Mouse (Mus musculus): Measurements from ENCODE around the gene Gm20532. TPM values are rescaled to one million over a fixed set of nuclear protein-coding genes. Genes with fewer than 3 reads are reported as not detected.
"Not testable (repeated sequence)": the region's sequence is repeated elsewhere in the genome, so short reads cannot be mapped to it uniquely, and the experiment has no call there.

Gm20532 gene
- polyA plus RNA-seq, 1 experiment from 2014 or later, result not detected

DNA sequence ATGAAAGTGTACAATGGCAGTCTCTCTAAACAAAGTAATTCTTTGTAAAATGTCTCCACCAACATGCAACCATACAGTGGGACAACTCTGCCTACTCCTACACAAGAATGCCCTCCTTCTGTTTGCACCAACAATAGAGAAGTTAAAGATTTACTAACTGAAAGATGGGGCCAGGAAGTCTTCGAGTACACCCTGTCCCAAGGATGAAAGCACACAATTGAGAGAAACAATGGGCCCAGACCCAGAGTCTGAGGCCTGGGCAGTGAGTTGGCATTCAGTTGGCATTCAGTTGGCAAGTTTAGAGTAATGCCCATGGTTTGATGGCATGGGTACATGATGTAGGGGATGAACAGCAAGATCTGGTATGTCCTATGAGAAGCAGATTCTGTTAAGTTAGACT is 68.2 kb downstream of the Gm20532 start:
- no peaks in the 10 kb centered on the region for H3K27me3 ChIP-seq (ENCODE audit: control insufficient read depth, insufficient read depth, low read length)
- no peaks in the 10 kb centered on the region for H3K9me3 ChIP-seq (ENCODE audit: control insufficient read depth, low read length)
- H3K4me2 ChIP-seq (ENCODE audit: low read length), result no peak overlapping the region
- H3K36me3 ChIP-seq (ENCODE audit: control insufficient read depth, insufficient read depth, low read length), result no peaks in the 10 kb centered on the region
- H3K27ac ChIP-seq (replicated peaks in 1 of 2; ENCODE audit: control insufficient read depth in 1 of 2, insufficient read depth in 1 of 2, low read depth in 2 of 2, low read length in 2 of 2), result no peak overlapping the region
- no peaks in the 10 kb centered on the region for H3K4me1 ChIP-seq (ENCODE audit: control insufficient read depth in 2 of 2, insufficient read depth in 2 of 2, low read length in 2 of 2)
- H3K9ac ChIP-seq (ENCODE audit: low read length), result no peak overlapping the region
- ATAC-seq (ENCODE audit: insufficient number of reproducible peaks, insufficient read depth, low FRiP score, low read depth), result no peak
- WGBS, result 77% methylated on average over 1 of the region's 1 CpGs
- H3K4me3 ChIP-seq (ENCODE audit: control insufficient read depth in 1 of 2, insufficient read depth in 1 of 2, low read depth in 1 of 2, low read length in 2 of 2), result no peak overlapping the region

DNA sequence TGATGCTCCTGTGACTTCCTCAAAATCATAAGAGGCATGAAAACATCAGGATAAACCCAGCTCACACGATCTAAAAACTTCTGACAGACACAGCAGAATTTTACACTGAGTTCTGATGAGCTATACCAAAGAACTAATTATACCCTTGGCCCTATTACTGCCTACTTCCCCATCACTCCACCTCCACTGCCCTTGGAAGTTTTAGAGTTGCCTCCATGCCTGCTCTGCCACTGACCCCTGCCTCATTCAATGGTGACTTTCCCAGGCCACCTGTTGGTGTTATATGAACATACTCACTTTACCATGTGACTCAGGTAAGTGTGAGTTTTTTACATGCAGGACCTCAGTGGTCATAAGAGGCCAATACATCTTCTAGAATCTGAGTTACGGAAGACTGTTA is 71.0 kb downstream of the Gm20532 start:
- H3K9ac ChIP-seq (ENCODE audit: low read length), result no peak overlapping the region
- 76% methylated on average over 2 of the region's 2 CpGs for WGBS
- H3K36me3 ChIP-seq (ENCODE audit: control insufficient read depth, insufficient read depth, low read length), result no peaks in the 10 kb centered on the region
- ATAC-seq (ENCODE audit: insufficient number of reproducible peaks, insufficient read depth, low FRiP score, low read depth), result no peak
- no peak overlapping the region for H3K4me2 ChIP-seq (ENCODE audit: low read length)
- no peaks in the 10 kb centered on the region for H3K9me3 ChIP-seq (ENCODE audit: control insufficient read depth, low read length)
- H3K4me3 ChIP-seq (ENCODE audit: control insufficient read depth in 1 of 2, insufficient read depth in 1 of 2, low read depth in 1 of 2, low read length in 2 of 2), result no peak overlapping the region
- peaks cover 0 to 6% of the 10 kb centered on the region in 2 experiments; a peak in 2 of 4 replicates for H3K4me1 ChIP-seq (ENCODE audit: control insufficient read depth in 2 of 2, insufficient read depth in 2 of 2, low read length in 2 of 2)
- H3K27me3 ChIP-seq (ENCODE audit: control insufficient read depth, insufficient read depth, low read length), result no peaks in the 10 kb centered on the region
- H3K27ac ChIP-seq (replicated peaks in 1 of 2; ENCODE audit: control insufficient read depth in 1 of 2, insufficient read depth in 1 of 2, low read depth in 2 of 2, low read length in 2 of 2), result no peak overlapping the region

GRCm38 (mm10) chr2:26661143-26661752 is 74.8 kb downstream of the Gm20532 start:
- Histone ChIP-seq H3K27me3 (ENCODE audit: control insufficient read depth, insufficient read depth, low read length) (no peaks in the 10 kb centered on the region), H3K9me3 (ENCODE audit: control insufficient read depth, low read length) (no peaks in the 10 kb centered on the region), H3K36me3 (ENCODE audit: control insufficient read depth, insufficient read depth, low read length) (no peaks in the 10 kb centered on the region), H3K4me1 (ENCODE audit: control insufficient read depth in 2 of 2, insufficient read depth in 2 of 2, low read length in 2 of 2) (peaks cover 0 to 6% of the 10 kb centered on the region in 2 experiments; a peak in 2 of 4 replicates), H3K27ac (replicated peaks in 1 of 2; ENCODE audit: control insufficient read depth in 1 of 2, insufficient read depth in 1 of 2, low read depth in 2 of 2, low read length in 2 of 2) (no peak overlapping the region), H3K9ac (ENCODE audit: low read length) (peak overlapping the region; percentile 21; the same call in 1 of the 2 replicates), H3K4me2 (ENCODE audit: low read length) (peak overlapping the region; percentile 73), H3K4me3 (ENCODE audit: control insufficient read depth in 1 of 2, insufficient read depth in 1 of 2, low read depth in 1 of 2, low read length in 2 of 2) (peak overlapping the region; percentile 21 to 34)
- no peak for ATAC-seq (ENCODE audit: insufficient number of reproducible peaks, insufficient read depth, low FRiP score, low read depth)
- WGBS, result 2% methylated on average over 19 of the region's 20 CpGs

GRCm38 (mm10) chr2:26661768-26662508 is 75.5 kb downstream of the Gm20532 start:
- WGBS, result 43% methylated on average over 29 of the region's 29 CpGs
- H3K4me1 ChIP-seq (ENCODE audit: control insufficient read depth in 2 of 2, insufficient read depth in 2 of 2, low read length in 2 of 2), result peaks cover 0 to 6% of the 10 kb centered on the region in 2 experiments; a peak in 2 of 4 replicates

DNA sequence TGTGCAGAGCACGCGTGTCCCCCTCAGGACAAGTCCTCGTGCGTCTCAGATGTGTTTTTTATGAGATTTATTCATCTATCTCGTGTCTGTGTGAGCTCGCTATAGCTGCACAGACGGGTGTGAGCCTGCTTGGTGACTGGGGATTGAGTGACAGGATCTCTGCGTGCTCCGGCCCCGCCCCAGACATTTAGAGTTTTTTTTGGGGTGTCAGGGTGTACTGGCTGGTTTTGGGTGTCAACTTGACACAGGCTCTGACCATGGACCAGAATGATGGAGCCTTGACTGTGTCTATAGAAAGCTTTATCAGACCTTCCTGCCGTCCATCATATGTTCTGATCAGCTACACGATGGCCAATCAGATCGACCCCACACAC is 76.1 kb downstream of the Gm20532 start:
- Histone ChIP-seq H3K9ac (ENCODE audit: low read length) (no peak overlapping the region), H3K27ac (replicated peaks in 1 of 2; ENCODE audit: control insufficient read depth in 1 of 2, insufficient read depth in 1 of 2, low read depth in 2 of 2, low read length in 2 of 2) (no peak overlapping the region), H3K27me3 (ENCODE audit: control insufficient read depth, insufficient read depth, low read length) (no peaks in the 10 kb centered on the region), H3K36me3 (ENCODE audit: control insufficient read depth, insufficient read depth, low read length) (no peaks in the 10 kb centered on the region), H3K4me1 (ENCODE audit: control insufficient read depth in 2 of 2, insufficient read depth in 2 of 2, low read length in 2 of 2) (peaks cover 0 to 6% of the 10 kb centered on the region in 2 experiments; a peak in 2 of 4 replicates), H3K9me3 (ENCODE audit: control insufficient read depth, low read length) (no peaks in the 10 kb centered on the region), H3K4me3 (ENCODE audit: control insufficient read depth in 1 of 2, insufficient read depth in 1 of 2, low read depth in 1 of 2, low read length in 2 of 2) (no peak overlapping the region), H3K4me2 (ENCODE audit: low read length) (no peak overlapping the region)
- 78% methylated on average over 13 of the region's 13 CpGs for WGBS
- ATAC-seq (ENCODE audit: insufficient number of reproducible peaks, insufficient read depth, low FRiP score, low read depth), result no peak

More at GRCm38 (mm10) chr2:26661768-26662508, 75.5 kb downstream of the Gm20532 start:
- no peaks in the 10 kb centered on the region for H3K9me3 ChIP-seq (ENCODE audit: control insufficient read depth, low read length)
- peak overlapping the region; percentile 73 for H3K4me2 ChIP-seq (ENCODE audit: low read length)
- H3K36me3 ChIP-seq (ENCODE audit: control insufficient read depth, insufficient read depth, low read length), result no peaks in the 10 kb centered on the region
- ATAC-seq (ENCODE audit: insufficient number of reproducible peaks, insufficient read depth, low FRiP score, low read depth), result no peak
- peak overlapping the region; percentile 21; the same call in 1 of the 2 replicates for H3K9ac ChIP-seq (ENCODE audit: low read length)
- no peak overlapping the region for H3K27ac ChIP-seq (replicated peaks in 1 of 2; ENCODE audit: control insufficient read depth in 1 of 2, insufficient read depth in 1 of 2, low read depth in 2 of 2, low read length in 2 of 2)
- no peaks in the 10 kb centered on the region for H3K27me3 ChIP-seq (ENCODE audit: control insufficient read depth, insufficient read depth, low read length)
- peak overlapping the region in 1 of 2 experiments; percentile 34; a peak in 2 of 4 replicates for H3K4me3 ChIP-seq (ENCODE audit: control insufficient read depth in 1 of 2, insufficient read depth in 1 of 2, low read depth in 1 of 2, low read length in 2 of 2)

- no peak overlapping the region for H3K4me3 ChIP-seq (ENCODE audit: control insufficient read depth in 1 of 2, insufficient read depth in 1 of 2, low read depth in 1 of 2, low read length in 2 of 2)
- no peak overlapping the region for H3K27ac ChIP-seq (replicated peaks in 1 of 2; ENCODE audit: control insufficient read depth in 1 of 2, insufficient read depth in 1 of 2, low read depth in 2 of 2, low read length in 2 of 2)
- ATAC-seq (ENCODE audit: insufficient number of reproducible peaks, insufficient read depth, low FRiP score, low read depth), result no peak
- H3K4me1 ChIP-seq (ENCODE audit: control insufficient read depth in 2 of 2, insufficient read depth in 2 of 2, low read length in 2 of 2), result peaks cover 0 to 6% of the 10 kb centered on the region in 2 experiments; a peak in 2 of 4 replicates
- no peaks in the 10 kb centered on the region for H3K27me3 ChIP-seq (ENCODE audit: control insufficient read depth, insufficient read depth, low read length)
- no peaks in the 10 kb centered on the region for H3K9me3 ChIP-seq (ENCODE audit: control insufficient read depth, low read length)
- no peaks in the 10 kb centered on the region for H3K36me3 ChIP-seq (ENCODE audit: control insufficient read depth, insufficient read depth, low read length)
- no peak overlapping the region for H3K4me2 ChIP-seq (ENCODE audit: low read length)
- 45% methylated on average over 10 of the region's 10 CpGs for WGBS
- no peak overlapping the region for H3K9ac ChIP-seq (ENCODE audit: low read length)
These were observed 76.7 kb downstream of the Gm20532 start for GRCm38 (mm10) chr2:26663112-26663511.

DNA sequence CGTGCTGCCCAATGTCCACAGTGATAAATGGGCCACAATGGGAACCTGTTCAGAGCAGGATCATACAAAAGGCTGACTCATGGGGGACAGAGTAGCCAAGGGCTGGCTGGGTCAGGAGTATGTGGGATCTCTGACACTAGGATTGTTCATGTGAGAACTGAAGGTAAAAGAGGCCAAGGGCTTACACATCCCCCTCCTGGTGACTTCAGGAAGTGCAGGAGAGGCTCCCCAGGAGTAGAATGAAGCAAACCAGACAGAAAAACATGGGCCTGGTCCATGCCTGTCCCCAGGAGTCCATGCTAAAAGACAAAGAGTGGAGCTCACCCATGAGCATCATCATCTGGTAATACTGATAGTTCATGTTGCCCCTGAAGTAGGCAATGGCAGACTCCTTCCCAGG is 77.1 kb downstream of the Gm20532 start:
- not testable (repeated sequence) for H3K27ac ChIP-seq (replicated peaks in 1 of 2; ENCODE audit: control insufficient read depth in 1 of 2, insufficient read depth in 1 of 2, low read depth in 2 of 2, low read length in 2 of 2); H3K9ac ChIP-seq (ENCODE audit: low read length); H3K9me3 ChIP-seq (ENCODE audit: control insufficient read depth, low read length); ATAC-seq (ENCODE audit: insufficient number of reproducible peaks, insufficient read depth, low FRiP score, low read depth); H3K4me3 ChIP-seq (ENCODE audit: control insufficient read depth in 1 of 2, insufficient read depth in 1 of 2, low read depth in 1 of 2, low read length in 2 of 2); H3K4me1 ChIP-seq (ENCODE audit: control insufficient read depth in 2 of 2, insufficient read depth in 2 of 2, low read length in 2 of 2); H3K36me3 ChIP-seq (ENCODE audit: control insufficient read depth, insufficient read depth, low read length); H3K27me3 ChIP-seq (ENCODE audit: control insufficient read depth, insufficient read depth, low read length); H3K4me2 ChIP-seq (ENCODE audit: low read length)
- WGBS, result 71% methylated on average over 1 of the region's 1 CpGs

Measured in heart, embryonic 14.5 days (tissue).